Mouse (Mus musculus): Measurements from ENCODE around the gene Msl2. TPM values are rescaled to one million over a fixed set of nuclear protein-coding genes. Genes with fewer than 3 reads are reported as not detected.

The Msl2 gene
- total RNA-seq (2021), result 10 to 100 TPM; 28.4 to 29.3 TPM
- long read RNA-seq, experiment 1, partial matches to known transcripts, result 0 of 1 reads
- long read RNA-seq, experiment 1, other reads (novel, unspliced or antisense), result 1 of 1 reads
- long read RNA-seq, experiment 2, full-length matches to known transcripts, result 1 of 3 reads
- long read RNA-seq, experiment 2, partial matches to known transcripts, result 0 of 3 reads
- long read RNA-seq, experiment 2, other reads (novel, unspliced or antisense), result 2 of 3 reads

GRCm38 (mm10) chr9:101073987-101074331, at the start of gene Msl2:
Msl2 (plus strand) TSS chr9:101074101.
- TF ChIP-seq CTCF (IDR thresholded peaks at IDR 0.05), result no peak

DNA sequence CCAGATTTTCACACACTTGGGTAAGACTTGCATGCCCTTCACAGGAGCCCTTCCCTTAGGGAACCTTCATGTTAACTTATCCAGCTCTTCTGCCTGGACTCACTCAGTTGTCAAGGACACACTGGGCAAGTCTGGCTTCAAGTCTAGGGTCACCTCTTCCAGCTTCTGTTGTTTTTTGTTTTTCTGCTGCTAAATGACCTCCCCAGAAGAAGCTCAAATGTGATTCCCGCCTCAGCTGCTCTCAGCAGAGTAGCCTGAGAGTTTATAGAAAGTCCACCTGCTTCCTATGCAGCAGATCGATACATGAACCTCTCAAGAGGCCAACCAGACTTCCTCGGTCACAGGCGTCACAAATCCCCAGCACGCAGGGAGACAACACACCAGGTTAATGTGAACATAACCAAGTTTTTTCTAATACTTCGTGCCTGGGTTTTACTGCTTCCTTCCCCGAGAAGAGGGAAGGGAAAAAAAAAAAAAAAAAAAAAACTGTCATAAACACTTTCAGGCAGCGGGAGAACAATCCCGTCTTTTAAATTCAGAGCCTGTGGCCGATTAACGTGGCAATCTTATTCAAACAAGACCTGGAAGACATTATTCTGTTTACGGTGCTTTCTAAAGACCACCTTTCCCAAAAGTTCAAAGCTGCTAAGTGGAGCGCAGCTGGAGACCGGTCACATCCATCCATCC, 40.0 kb upstream of the Msl2 start:
- intact Hi-C loops (cut with DNase I), result loop anchor here (2.0 kb wide), 1 partner anchor 39 kb away; no protein-coding TSS in a partner anchor
- Histone ChIP-seq H3K4me3 (peak overlapping the region; percentile 90), H3K27ac (peak overlapping the region; percentile 99)
- no peak for TF ChIP-seq CTCF (IDR thresholded peaks at IDR 0.05)
- DNase-seq, result no peak

More at GRCm38 (mm10) chr9:101073987-101074331, at the start of gene Msl2:
- peak within 1 kb of the TSS; percentile 100 for H3K27ac ChIP-seq
- H3K4me3 ChIP-seq, result peak within 1 kb of the TSS; percentile 93
- intact Hi-C loops (cut with DNase I), result loop anchor here (2.0 to 5.0 kb wide), 2 partner anchors 39 to 432 kb away; partner anchors contain the start of gene Pccb
- no peak for DNase-seq

GRCm38 (mm10) chr9:101034448-101035098, 39.3 kb upstream of the Msl2 start, which contains the start of gene Pccb:
Pccb (minus strand) TSS chr9:101034898.
- Histone ChIP-seq H3K27ac (peak within 1 kb of the TSS; percentile 99), H3K4me3 (peak within 1 kb of the TSS; percentile 90)
- DNase-seq, result peak; percentile 97
- intact Hi-C loops (cut with DNase I), result loop anchor here (2.0 kb wide), 1 partner anchor 38 kb away; no protein-coding TSS in a partner anchor
- TF ChIP-seq CTCF (IDR thresholded peaks at IDR 0.05), result peak; percentile 28

GRCm38 (mm10) chr9:101035836-101036596, 37.9 kb upstream of the Msl2 start:
- DNase-seq, result no peak
- no peak for TF ChIP-seq CTCF (IDR thresholded peaks at IDR 0.05)
- Histone ChIP-seq H3K27ac (no peak overlapping the region), H3K4me3 (no peak overlapping the region)
- intact Hi-C loops (cut with DNase I), result loop anchor here (2.0 kb wide), 1 partner anchor 37 kb away; no protein-coding TSS in a partner anchor

GRCm38 (mm10) chr9:101036876-101037275, 37.0 kb upstream of the Msl2 start:
- TF ChIP-seq CTCF (IDR thresholded peaks at IDR 0.05), result no peak
- H3K27ac ChIP-seq, result 0 out of 2 replicates have a peak overlapping the region, but pooled peaks have one; percentile 38
- intact Hi-C loops (cut with DNase I), result no loop called here
- H3K4me3 ChIP-seq, result no peak overlapping the region
- DNase-seq, result no peak

- intact Hi-C loops (cut with DNase I), result no loop called here
- H3K4me3 ChIP-seq, result peak overlapping the region; percentile 33
- DNase-seq, result peak; percentile 38
- peak overlapping the region; percentile 63 for H3K27ac ChIP-seq
- no peak for TF ChIP-seq CTCF (IDR thresholded peaks at IDR 0.05)
Measured at GRCm38 (mm10) chr9:101037396-101037795, 36.5 kb upstream of the Msl2 start.

DNA sequence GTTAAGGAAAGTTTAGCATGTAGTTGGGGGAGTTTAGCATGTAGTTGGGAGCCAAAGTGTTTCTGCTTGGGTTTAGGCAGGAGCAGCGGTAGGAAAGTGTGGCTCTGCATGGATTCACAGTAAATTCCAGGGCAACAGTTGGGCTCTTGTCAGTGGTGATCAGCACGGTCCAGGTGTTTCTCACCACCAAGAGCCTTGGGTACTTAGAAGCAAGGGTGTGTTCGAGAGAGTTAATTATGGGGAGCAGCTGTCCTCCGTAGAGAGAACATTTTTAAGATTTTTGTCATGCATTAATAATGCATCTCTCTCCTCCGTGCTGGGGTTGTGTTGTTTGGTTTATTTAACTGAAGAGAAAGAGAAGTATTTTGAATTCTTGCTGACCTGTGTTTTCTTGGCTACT, 35.3 kb upstream of the Msl2 start:
- H3K4me3 ChIP-seq, result no peak overlapping the region
- no peak for TF ChIP-seq CTCF (IDR thresholded peaks at IDR 0.05)
- intact Hi-C loops (cut with DNase I), result no loop called here
- no peak for DNase-seq
- no peak overlapping the region for H3K27ac ChIP-seq

GRCm38 (mm10) chr9:101041508-101041907, 32.4 kb upstream of the Msl2 start:
- no peak overlapping the region for H3K27ac ChIP-seq

GRCm38 (mm10) chr9:101042249-101042648, 31.7 kb upstream of the Msl2 start:
- no peak for TF ChIP-seq CTCF (IDR thresholded peaks at IDR 0.05)
- DNase-seq, result no peak

More at GRCm38 (mm10) chr9:101041508-101041907, 32.4 kb upstream of the Msl2 start:
- DNase-seq, result no peak
- H3K4me3 ChIP-seq, result no peak overlapping the region
- intact Hi-C loops (cut with DNase I), result no loop called here
- TF ChIP-seq CTCF (IDR thresholded peaks at IDR 0.05), result no peak

GRCm38 (mm10) chr9:101045710-101046338, 28.1 kb upstream of the Msl2 start:
- Histone ChIP-seq H3K27ac (no peak overlapping the region), H3K4me3 (no peak overlapping the region)
- intact Hi-C loops (cut with DNase I), result no loop called here
- TF ChIP-seq CTCF (IDR thresholded peaks at IDR 0.05), result no peak
- no peak for DNase-seq

More at GRCm38 (mm10) chr9:101042249-101042648, 31.7 kb upstream of the Msl2 start:
- intact Hi-C loops (cut with DNase I), result no loop called here
- H3K27ac ChIP-seq, result no peak overlapping the region
- no peak overlapping the region; the same call in 1 of the 2 replicates for H3K4me3 ChIP-seq

DNA sequence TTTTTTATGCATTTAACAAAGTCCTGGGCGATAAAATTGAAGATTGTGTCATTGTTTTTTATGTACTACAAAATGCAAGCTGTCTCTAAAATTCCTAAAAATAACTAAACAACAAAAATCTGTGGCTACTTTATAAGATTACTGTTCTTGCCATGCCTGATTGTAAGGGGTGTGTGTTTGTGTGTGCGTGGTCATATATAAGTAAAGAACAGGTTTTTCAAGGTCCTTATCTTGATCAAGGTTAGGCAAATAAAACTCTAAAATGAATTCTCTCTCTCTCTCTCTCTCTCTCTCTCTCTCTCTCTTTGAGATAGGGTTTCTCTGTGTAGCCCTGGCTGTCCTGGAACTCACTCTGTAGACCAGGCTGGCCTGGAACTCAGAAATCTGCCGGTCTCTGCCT, 21.9 kb upstream of the Msl2 start:
- intact Hi-C loops (cut with DNase I), result no loop called here
- H3K4me3 ChIP-seq, result no peak overlapping the region
- TF ChIP-seq CTCF (IDR thresholded peaks at IDR 0.05), result no peak
- no peak overlapping the region for H3K27ac ChIP-seq
- no peak for DNase-seq

- intact Hi-C loops (cut with DNase I), result no loop called here
- no peak for DNase-seq
- H3K27ac ChIP-seq, result no peak overlapping the region
- H3K4me3 ChIP-seq, result no peak overlapping the region
- no peak for TF ChIP-seq CTCF (IDR thresholded peaks at IDR 0.05)
Measured at GRCm38 (mm10) chr9:101052691-101053090, 21.2 kb upstream of the Msl2 start.
